Mouse (Mus musculus): Measurements from ENCODE around the gene Gm21976.

Gene Gm21976

GRCm38 (mm10) chr13:98354090-98354801 lies 74.6 kb downstream of the Gm21976 start, which contains the start of gene Foxd1:
Gene Foxd1, plus strand, starts transcription at chr13:98354242.
- DNase-seq (ENCODE audit: low spot score), result peak; percentile 94

- peak; percentile 88 for DNase-seq (ENCODE audit: low spot score)
These were observed 75.3 kb downstream of the Gm21976 start for GRCm38 (mm10) chr13:98354871-98355558.

GRCm38 (mm10) chr13:98355559-98356111 lies 75.9 kb downstream of the Gm21976 start:
- peak; percentile 43 for DNase-seq (ENCODE audit: low spot score)

- peak; percentile 38 for DNase-seq (ENCODE audit: low spot score)
These were observed 76.7 kb downstream of the Gm21976 start for GRCm38 (mm10) chr13:98356176-98356972.

Data from MN1 (cell line).